Mouse (Mus musculus) heart, adult 2 months (tissue): ENCODE data around the gene Gm3776.

ENCODE experiments used
- CTCF ChIP-seq: fragments of 200-600 bp; IDR thresholded peaks from 2 replicates; pipeline ENCODE4 v1.8.1; 2022; ENCODE audit warnings: antibody characterized with exemption, mild to moderate bottlenecking, moderate library complexity
- EP300 ChIP-seq: fragments of 200-500 bp; IDR thresholded peaks from 2 replicates; pipeline ENCODE4 v1.6.1; 2011; ENCODE audit warnings: low read depth, low read length, control low read depth; ENCODE audit not compliant: insufficient read depth
- POLR2A ChIP-seq: fragments of 200-500 bp; IDR thresholded peaks from 2 replicates; pipeline ENCODE4 v1.6.1; 2011; ENCODE audit warnings: mild to moderate bottlenecking, low read depth, low read length, control low read depth; ENCODE audit not compliant: insufficient read depth

DNA sequence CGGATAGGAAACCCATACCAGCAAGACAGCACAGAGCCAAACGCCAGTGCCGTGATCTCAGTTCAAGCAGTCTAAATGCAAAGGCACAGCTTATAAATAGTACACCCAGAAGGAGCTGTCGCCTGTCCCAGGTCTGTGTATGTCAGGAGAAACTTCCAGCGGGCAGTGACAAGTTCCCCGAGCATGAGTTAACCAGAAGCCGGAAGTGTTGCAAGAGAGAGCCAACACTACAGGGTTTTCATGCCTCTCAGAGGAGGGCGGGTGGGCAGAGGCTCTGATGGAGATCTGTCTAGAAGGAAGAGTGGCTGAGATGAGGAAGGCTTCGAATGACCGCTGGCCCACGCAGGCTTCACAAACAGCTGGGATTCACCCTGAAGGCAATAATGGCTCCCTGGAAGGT is 31.6 kb upstream of the Gm3776 start:
- TF ChIP-seq POLR2A (no peak), CTCF (no peak), EP300 (no peak)
